Mouse (Mus musculus): ENCODE measurements around the gene Rsad1.

Gene Rsad1

DNA sequence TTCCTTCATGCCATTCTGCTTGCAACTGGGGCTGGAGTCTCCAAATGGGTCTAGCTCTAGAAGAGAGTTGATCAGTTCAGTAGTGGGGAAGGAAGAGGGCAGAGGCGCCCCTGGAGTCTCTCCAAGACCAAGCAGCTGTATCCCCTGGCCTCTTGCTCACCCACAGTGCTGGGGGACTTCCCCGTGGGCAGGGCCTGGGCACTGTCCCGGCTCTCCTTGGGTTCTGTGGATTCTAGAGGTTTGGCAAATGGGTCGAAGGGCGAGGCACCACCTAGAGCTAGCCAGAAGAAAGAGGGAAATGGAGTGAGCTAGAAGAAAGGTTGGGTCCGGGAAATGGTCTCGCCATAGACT, 57.3 kb downstream of the Rsad1 start:
- DNase-seq (ENCODE audit: low read depth, low spot score), result no peak

DNA sequence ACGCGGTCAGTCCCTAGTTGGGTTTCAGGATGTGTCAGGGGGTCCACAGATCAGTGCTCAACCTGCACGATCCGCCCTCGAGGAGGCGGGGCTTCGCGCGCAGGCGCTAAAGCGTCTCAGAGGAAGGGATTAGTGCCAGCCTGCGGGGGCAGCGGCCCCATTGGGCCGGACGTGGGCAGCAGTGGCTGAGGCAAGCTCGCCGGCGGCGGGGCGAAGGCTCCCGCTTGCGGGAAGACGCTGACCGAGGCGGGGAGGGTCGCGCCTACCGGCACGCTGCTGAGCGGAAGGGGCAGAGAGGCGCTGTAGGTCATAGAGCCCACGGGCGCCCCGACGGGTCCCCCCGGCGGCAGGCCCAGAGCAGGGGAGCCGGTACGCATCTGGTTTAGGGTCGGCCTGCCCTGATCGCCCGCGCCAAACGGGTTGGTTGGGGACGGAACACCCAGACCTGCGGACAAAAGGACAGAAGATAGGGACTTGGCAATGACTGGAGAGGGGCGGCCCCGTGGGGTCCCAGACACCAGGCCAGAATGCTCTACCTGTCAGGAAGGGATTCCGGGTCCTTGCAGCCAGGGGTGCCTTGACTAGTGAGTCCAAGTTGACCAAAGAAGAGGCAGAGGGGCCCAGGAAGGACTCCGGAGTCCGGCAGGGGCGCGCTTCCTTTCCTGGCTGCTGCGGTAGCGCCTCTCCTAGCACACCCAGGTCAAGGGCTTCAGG, 57.9 kb downstream of the Rsad1 start:
- DNase-seq (ENCODE audit: low read depth, low spot score), result no peak
